Mouse (Mus musculus) hindlimb bud, embryonic 11.5 days (tissue): Measurements from ENCODE around the gene Dmrtc2.
A peak's percentile ranks its signal among the peaks of the same experiment; 100 is the strongest.
"Not testable (repeated sequence)": the region's sequence is repeated elsewhere in the genome, so short reads cannot be mapped to it uniquely, and the experiment has no call there.

Source experiments
- DNase-seq: peaks from one replicate; pipeline ENCODE4 v3.0.0-alpha.2; 2012; ENCODE audit warnings: low read depth, low spot score; ENCODE audit errors: extremely low spot score

The Dmrtc2 gene

DNA sequence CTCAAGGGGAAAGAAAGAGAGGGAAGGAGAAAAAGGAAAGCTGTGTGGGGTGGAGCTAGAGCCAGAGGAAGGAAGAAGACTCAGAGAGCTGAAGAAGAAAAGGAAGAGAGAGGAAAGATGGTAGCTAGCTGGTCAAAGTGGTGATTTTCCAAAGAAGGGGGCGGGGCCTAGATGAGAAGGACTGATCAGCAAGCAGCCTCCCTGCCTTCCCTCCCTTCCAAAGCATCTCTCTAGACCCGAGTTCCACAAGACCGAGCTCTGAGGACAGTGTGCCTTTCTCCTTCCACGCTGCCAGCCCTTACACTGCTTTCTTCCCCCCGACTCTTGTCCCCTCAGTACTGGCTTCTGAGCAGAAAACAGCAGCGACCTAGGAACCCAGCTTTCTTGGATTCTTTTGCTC, 5.7 kb upstream of the Dmrtc2 start:
- no peak for DNase-seq

DNA sequence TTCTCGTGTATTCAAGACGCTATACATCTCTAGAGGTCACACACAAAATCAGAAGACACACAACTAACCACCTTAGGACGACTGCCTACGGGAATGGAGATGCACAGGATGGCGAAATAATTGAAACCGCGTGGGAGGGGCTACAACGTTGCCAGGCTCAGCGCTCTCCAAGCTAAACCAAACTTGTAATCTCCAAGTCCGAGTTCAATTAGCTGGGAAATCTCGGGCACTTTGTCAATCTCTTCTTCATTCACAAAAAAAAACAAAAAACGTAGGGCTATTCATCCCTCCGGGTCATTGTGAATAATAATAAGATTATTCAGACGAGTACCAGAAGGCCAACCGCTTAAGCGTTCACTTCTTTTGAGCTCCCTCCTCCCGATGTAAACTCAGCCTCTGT, 777 bp upstream of the Dmrtc2 start:
- no peak for DNase-seq

DNA sequence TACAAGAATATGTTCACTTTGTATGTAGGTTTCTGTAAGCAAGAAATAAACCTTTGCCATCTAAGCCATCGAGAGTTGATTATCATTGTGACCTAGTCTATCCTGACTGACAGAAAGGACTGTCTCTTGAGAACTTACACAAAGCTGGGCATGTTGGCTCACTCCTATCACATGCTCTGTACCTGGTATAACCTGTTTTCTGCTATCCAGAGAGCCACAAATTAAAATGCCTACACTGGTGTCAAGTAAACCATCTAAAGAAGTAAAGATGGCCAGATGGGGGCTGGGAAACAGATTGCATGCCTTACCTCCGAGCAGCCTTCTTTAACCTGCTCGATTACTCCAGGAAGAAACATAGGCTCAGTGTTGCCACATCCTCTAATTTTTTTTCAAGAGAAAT, 7.7 kb downstream of the Dmrtc2 start:
- no peak for DNase-seq

DNA sequence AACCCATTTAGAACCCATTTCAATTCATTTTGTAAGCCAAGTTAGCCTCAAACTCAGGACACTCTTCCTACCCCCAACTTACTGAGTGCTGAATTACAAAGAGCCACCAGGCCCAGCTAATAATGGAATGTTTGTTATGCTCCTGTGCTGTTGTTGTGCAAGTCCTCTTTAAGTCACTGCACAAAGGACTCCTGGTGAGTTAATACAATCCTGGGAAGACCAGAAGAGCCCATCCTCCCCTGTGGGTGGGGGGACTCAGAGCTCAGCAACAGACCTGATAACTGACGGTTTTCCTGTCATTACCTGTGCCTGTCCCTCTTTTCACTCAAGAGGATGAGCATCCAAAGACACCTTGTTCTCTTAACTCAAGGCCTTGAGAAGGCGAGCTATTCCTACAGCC, 9.8 kb downstream of the Dmrtc2 start:
- DNase-seq, result no peak

DNA sequence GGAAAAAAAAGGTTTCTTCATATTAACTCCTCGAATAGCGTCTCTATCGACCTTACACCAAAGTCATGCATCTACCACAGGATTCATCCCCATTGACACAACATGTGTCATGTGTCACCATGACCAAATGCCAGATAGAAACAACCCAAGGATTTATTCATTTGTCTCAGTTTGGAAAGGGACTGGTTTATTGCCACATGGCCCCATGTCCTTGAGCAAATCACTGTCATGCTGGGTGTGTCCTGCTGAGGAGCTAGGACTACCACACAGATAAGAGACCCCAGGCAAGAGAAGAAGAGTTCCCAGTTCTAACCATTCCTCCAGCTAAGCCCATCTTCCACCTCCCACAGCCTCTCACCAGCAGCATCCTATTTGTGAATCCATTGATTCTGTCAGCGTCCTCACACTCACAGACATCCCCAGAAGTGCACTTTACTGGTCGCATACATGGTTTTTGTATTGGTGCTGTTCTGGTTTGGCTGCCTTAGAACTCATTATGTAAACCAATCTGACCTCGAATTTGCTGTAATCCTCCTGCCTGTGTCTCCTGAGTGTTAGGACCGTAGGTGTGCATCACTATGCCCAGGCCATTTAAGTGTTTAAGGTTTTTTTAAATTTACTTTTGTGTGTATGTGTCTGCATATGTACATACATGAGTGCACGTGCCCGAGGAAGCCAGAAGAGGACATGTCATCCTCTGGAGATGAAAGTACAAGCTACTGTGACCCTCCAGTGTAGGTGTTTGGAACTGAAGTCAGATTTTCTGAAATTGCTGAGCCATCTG, 12.8 kb downstream of the Dmrtc2 start:
- no peak for DNase-seq

DNA sequence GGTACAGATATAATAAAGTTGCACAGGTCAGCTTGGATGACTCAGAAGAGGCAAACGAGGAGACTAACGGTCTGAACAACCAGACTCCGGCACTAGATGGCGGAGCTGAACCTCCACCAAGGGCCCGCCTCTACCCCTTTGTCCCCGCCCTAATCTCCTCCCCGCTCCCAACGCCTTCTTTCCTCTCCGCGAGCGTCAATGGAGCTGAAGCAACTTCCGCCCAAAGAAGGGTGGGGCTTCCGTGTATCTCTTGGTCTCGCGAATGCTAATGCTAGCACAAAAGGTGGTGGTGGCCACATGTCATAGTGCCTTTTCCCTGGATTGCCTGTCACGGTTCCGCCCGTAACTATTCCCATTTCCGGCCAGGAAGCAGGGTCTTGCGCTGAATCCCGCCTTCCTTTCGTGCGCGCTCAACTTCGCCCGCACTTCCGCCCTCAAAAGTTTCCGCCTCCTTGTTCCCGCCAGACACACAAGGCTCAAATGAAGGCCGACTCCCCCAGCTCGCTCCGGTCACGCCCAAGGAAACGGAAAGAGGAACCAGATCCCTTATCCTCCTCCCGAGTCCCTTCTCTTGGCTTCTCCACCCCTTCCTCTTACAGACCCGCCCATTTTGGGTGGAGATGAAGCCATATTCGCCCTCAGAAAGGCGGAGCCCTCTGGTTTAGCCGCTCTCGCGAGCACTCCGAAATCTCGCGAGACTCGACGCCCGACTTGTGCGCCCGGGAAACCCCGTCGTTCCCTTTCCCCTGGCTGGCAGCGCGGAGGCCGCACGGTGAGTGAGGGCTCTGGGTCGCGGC, 14.2 kb downstream of the Dmrtc2 start, which contains the start of gene Rps19:
Gene Rps19 (plus strand): TSS at position 476 of the 797 bp plus-strand sequence.
- DNase-seq, result peak; percentile 99

DNA sequence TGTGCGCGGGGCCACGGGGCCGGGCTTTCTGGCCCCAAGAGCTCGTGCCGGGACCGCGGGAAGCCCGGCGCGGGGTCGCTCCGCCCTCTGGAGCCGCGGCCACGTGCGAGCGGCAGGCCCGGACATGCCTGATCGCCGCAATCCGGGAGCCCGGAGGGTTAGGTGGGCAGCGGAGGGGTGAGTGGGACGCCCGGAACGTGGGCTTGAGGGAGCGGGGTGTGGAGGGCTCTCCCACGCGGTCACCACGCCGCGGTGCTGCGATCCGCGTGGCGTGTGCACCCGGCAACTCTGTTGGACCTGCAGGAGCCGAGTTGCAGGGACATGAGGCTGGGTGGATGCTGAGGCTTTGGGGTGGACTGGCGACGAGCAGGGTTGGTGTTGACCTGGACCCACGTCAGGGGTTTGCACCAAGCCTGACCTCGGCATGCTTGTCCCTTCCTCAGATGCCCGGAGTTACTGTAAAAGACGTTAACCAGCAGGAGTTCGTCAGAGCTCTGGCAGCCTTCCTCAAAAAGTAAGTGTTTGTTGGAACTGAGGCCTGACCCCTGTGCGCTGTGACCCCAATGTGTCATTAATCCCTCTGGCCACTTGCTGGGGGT, 14.9 kb downstream of the Dmrtc2 start:
- DNase-seq, result no peak

DNA sequence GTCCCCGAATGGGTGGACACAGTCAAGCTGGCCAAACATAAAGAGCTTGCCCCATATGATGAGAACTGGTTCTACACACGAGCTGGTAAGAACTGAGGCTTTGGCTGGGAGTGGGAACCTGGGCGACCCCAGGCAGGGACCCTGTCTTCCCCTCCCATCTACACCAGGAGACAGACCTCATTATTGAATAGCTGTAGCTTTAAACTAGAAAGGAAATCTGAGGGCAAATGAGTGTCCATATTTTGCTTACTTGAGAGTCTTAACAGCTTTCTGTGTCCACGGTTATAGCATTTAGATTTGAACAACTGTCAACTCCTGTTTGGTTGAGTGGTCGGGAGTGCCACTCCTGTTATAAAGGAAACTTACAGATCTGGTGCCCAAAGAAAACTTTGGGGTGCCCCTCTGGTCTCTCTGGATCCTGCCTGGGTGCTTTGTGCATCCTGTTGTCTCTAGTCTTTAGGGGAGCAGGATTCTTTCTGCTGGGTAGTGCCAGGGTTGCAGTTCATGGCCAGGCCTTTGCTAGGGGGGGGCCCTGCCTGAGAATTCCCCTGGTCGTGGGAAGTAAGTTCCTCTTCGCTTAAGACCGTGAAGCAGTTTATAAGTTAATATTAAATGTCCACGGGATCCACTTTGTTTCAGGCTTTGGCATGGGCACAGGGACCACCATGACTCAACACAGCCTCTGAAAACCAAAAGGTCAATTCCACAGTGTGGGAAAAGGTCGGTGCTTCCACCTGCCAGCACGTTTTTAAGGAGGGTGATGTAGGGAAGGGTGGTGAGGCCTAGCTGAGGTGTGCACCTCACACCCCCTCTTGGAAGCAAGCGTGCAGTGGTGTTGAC, 15.8 kb downstream of the Dmrtc2 start:
- DNase-seq, result no peak

DNA sequence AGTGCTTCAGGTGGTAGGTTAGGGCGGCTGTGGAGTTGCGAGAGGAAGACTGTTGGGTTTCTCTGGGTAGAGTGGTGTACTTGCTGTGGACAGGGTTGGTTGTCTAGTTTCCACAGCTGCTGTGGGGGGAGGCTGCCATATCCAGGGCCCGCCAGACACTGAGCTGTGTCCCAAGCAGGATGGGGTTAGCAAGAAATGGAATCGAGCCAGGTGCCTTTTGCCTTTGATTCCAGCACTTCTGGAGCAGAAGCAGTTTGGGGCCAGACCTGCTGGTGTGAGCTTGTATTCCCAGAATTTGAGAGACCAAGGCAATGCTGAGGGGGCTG, 16.4 kb downstream of the Dmrtc2 start:
- DNase-seq, result no peak

DNA sequence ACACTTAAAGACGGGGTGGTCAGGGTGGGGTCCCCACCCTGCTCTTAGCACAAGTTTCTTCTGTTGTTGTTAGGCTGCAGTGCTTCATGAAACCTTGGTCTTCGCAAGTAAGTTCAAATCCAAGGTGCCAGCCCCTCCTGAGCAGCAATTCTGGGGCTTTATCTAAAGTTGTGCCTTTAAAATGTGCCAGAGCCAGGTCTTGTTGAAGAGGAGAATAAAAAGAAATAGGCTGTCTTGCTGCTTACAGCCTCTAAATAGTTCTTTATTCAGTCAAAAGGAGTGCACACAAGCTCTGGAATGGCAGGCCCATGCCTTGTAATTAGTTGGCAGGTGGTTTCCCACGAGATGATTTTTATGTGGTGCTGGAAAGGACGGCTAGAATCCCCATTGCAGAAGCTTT, 17.2 kb downstream of the Dmrtc2 start:
- DNase-seq, result no peak

DNA sequence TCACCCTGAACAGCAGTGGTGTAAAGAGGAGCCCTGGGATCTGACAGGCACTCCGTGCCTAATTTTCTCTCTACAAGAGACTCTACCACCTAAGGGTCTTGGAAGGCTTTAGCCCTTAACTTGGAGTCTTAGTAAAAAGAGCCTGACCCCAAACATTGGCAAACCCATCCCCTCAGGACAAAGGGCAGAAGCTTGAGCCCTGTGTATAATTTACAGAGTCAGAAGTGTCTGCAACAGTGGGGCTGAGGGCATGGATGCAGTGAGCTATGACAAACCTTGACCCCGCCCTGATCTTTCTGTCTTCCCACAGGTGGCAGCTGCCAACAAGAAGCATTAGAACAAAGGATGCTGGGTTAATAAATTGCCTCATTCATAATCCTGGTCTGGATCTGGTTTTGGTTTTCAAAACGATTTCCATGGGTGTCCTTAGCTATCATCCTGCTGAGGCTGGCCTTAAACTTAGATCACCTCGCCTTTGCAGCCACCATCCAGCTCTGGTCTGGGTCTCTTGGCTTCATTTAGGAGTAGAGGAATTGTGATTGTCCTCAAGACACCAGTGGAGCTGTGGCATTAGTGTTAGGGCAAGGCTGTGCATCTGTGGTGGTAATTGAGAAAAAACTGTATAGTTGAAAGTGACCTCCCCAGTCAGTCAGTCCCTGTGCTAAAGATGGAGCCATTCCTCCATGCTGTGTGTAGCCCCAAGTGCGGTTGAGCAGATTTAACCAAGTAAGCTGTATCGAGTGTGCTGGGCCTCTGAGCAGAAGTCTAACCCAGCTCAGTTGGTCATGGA, 19.8 kb downstream of the Dmrtc2 start:
- no peak for DNase-seq

DNA sequence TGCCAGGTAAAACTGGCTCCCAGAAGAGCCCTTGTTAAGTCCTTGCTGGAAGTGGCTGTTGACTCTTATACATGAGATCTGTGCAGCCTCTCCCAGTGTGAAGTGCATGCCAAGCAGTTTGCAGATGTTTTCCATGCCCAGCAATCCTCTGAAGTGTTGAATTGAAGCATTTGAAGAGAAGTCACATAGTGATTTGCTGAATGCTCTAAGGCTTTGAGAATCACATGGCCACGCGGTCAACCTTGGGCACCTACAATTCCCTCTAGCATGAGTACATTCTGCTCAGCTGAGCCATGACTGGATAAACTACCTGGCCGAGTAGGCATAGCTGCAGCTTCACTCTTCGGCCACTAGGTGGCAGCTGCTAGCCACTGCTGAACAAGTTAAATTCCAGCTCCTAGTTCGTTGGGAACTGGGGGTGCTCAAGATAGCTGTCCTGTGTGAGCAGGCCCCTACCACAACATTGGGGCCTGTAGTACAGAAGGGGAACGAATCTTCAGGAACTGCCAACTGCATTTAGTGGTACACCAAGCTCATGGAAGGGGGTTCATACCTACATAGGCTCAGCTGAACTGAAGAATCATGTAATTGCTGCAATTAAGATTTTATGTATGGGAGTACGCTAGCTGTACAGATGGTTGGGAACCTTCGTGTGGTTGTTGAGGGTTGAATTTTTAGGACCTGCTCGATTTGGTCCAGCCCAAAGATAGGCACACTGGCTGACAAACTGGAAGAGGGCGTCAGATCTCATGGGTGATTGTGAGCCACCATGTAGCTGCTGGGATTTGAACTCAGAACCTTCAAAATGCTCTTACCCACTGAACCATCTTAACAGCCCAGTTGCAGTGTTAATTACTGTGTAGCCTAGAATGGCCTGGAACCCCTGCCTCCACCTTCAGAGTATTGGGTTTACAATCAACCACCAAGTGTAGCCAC, 20.7 kb downstream of the Dmrtc2 start:
- DNase-seq, result peak; percentile 52

DNA sequence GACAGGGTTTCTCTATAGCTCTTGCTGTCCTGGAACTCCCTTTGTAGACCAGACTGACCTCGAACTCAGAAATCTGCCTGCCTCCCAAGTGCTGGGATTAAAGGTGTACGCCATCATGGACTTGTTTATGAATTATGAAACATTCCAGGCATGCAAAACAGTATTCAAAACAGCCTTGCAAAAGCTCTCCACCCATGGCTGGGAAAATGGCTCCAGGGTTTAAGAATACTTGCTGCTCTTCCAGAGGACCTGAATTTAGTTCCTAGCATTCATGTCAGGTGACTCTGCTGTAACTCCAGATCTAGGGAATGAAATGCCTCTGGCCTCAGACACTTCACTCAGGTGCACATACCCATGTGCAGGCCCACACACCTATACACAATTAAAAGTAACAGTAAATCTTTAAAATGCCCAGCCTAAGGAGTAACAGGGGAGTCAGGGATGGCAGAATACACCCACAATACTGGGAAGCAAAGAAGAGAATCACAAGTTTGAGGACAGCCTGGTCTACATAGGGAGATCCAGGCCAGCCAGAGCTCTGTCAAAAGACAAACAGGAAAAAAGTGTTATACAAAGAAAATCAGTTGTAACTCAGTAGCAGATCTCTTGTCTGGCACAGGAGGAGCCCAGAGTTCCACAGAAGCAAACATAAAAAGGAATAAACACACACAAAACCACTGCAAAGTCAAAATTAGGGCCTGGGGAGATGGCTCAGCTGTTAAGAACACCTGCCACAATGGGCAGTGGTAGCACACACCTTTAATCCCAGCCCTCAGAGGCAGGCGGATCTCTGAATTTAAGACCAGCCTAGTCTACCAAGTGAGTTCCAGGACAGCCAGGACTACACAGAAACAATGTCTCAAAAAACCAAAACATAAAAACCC, 21.6 kb downstream of the Dmrtc2 start:
- DNase-seq, result no peak

DNA sequence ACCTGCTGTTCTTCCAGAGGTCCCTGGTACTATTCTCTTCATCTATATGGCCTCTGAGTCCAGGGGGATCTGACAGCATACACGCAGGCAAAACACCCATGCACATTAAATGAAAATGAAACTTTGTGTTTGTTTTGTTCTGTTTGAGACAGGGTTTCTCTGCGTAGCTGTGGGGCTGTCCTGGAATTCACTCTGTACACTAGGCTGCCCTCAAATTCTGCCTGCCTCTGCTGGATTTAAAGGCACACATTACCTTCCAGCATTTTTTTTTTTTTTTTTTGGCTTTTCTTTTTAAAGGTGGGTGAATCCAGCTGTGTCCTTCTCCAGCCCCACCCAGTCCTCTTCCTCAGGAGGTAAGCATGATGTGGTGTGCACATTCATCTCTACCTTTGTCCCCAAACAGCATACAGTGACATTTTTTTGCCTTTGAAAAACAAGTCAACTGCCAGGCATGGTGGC, 22.3 kb downstream of the Dmrtc2 start:
- no peak for DNase-seq

DNA sequence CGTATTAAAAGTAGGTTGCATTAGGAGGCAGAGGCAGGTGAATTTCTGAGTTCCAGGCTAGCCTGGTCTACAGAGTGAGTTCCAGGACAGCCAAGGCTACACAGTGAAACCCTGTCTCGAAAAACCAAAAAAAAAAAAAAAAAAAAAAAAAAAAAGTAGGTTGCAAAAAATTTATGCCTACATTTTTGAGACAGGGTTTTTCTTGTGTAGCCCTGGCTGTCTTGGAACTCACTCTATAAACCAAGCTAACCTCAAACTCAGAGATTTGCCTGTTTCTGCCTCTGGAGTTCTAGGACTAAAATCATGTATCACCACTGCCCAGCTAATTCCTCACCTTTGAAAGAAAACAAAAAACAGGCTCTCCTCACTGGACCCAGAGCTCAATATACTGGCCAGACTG, 25.9 kb downstream of the Dmrtc2 start:
- not testable (repeated sequence) for DNase-seq

DNA sequence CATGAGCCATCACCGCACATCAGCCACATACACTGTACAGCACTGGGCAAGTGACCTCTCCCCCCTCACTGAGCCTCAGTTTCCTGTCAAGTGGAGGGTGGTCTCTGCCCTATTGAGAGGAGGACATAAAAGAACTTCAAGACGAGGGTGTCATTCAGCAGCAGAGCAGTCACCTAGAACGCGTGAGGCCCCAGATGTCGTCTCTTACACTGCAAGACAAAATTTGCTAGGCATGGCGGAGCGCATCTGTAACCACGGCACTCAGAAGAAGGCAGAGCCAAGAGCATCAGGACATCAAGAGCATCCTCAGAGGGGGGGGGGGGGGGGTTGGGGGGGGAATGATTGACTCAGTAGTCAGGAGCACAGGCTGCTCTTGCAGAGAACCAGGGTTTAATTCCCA, 26.4 kb downstream of the Dmrtc2 start:
- no peak for DNase-seq

DNA sequence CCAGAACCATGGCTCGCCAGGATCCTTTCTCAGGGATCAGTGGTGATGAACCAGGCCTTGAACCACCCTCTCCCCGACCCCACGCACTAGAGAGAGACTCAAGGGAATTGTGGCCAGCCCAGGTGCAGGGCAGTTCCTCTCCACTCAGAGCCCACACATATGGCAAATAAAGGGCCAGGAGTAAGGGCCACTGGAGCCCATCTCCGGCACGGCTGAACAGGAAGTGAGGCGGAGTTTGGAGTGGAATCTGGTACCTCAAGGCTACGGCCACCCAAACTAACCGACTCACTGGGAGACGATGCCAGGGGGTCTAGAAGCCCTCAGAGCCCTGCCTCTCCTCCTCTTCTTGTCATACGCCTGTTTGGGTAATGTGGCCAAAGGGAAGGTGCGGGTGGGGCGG, 27.4 kb downstream of the Dmrtc2 start, which contains the start of gene Cd79a:
Gene Cd79a (plus strand): TSS at position 158 of the 400 bp plus-strand sequence.
- no peak for DNase-seq

DNA sequence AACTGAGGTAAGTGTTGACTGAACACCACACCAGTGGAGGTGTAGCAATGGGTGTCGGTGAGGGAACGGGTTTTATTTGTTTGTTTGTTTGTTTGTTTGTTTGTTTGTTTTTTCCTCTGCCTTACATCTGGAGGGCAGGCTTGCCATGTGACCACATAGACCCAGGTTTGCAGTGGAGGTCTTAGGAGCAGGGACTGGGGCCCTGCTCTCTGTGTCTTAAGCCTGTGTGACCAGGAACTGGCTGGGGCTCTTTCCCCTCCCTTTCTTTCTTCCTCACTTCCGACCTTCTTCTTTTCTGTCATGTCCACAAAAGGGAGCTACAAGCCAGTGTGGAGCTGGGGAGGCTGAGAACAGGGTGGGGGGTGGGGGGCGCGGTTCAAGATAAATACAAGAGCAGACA, 28.1 kb downstream of the Dmrtc2 start:
- no peak for DNase-seq
